Mouse (Mus musculus) layer of hippocampus, adult 9-10 months (tissue): ENCODE measurements around the gene Cd164.

Experiments
- DNase-seq: peaks from one replicate; pipeline ENCODE4 v3.0.0; 2022; ENCODE audit warnings: low spot score

Gene Cd164

GRCm38 (mm10) chr10:41546396-41547165, 27.4 kb downstream of the Cd164 start:
- DNase-seq, result no peak

GRCm38 (mm10) chr10:41550711-41551110, 31.5 kb downstream of the Cd164 start:
- no peak for DNase-seq

DNA sequence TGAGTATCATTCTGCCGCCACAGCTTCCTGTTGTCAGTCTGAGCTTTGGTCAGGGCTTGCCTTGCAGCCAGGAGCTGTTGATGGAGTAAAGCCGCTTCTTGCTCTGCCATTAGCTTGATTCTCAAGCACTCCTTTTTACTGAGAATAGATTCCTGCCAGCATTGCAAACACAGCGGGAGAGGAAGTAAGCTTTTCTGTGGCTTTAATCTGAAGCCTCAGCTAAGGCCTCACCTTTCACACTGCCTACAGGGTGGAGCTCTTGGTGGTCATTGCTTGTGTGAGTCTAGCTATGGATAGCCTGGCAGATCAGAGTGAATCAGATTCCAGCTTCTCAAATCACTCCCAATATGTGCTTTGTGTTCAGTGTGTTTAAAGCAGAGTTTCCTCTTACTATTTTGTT, 33.1 kb downstream of the Cd164 start:
- DNase-seq, result no peak

DNA sequence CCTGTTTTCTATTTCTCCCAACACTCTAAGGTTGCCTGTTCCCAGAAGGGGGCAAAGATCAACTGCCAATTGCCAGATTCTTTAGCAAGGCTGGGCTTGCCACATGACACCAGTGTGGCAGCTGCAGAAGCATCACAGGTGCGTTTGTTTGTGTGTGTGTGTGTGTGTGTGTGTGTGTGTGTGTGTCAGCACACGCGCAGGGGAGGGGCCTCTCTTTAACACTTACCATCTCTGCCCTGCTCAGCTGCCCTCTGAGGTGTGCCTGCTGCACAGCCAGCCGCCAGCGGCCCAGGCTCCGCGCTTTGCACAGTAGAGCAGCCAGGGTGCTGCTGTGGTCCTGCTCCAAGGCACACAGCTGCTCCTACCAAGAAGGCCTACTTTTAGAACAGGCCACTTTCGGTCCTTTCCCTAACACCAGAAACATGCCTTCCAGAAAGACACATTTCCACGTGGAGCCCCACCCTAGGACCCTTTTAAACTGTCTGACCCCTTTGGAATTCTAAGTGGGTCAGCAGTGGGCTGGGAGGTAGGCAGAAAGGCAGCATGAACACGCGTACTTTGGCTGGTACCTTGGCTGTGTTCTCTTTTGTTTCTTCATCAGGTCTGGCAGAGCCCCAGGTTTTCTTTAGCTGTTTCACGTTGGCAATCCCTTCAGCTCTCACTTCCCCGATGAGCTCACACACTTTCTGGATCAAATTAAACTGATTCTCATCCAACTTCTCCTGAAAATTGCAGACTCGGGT, 33.8 kb downstream of the Cd164 start:
- DNase-seq, result no peak

DNA sequence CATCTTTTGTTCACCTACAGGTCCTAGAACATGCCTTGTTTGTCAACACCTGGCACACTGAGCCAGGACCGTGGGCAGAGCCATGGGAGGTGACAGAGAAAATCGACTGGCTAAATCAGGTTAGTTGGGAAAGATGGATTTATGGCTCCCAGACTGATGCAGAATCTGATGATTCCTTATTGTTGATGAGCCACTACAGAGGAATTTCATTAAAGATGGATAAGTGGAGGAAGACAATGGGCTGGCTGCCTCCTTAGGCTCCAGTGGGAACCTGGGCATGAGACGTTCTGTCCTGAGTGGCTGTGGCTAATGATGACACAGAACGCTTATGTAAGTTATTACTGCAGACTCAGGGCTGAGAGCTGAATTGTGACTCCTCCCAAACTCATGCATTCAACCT, 34.5 kb downstream of the Cd164 start:
- DNase-seq, result no peak

- DNase-seq, result no peak
Measured at GRCm38 (mm10) chr10:41555081-41555480, 35.9 kb downstream of the Cd164 start.

- no peak for DNase-seq
Measured at GRCm38 (mm10) chr10:41558401-41558800, 39.2 kb downstream of the Cd164 start.

DNA sequence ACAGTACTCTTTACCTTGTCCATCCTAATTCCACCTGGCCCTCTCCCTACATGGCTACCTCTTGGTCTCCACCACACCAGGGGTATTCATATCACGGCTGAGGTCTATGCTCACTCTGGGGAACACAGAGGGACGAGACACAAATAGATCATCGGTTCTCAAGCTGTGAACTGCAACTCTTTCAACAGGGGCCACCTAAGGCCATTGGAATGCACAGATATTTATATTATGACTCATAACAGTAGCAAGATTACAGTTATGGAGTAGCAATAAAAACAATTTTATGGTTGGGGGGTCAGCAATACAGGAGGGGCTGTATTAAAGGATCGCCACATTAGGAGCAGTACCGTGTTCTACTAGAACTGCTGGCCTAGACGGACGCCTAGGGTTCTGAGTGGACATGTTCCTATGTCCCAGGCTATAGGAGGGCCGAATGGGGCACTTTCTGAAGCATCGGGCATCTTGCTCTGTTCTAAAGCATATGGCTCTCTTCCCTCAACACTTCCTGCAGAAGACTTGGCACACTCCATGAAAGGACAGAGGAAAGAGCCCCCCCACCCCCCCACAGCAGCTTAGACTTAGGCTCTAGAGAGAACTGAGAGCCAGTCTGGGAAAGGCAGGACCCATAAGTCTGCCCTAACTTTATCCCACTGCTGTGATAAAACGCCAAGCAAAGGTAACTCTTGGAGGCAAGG, 42.6 kb downstream of the Cd164 start:
- DNase-seq, result no peak

DNA sequence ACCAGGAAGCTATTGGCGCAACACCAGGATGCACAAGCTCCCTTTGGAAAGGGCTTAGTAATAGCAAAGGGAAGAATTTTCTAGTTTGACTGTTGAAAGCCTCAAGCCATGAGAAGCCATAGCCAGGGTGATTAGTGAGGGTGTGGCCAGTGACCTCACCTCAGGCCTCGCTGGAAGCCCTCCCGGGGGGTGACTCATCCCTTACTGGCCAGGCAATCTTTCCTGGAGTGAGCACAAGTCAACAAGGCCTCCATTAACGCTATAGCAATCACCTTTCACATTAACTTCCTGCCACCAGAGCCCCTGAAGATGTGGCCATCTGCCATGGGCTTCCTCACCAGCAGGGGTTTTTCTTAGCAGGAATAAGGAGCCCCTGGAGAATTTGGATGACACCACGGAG, 45.9 kb downstream of the Cd164 start:
- DNase-seq, result no peak

GRCm38 (mm10) chr10:41568306-41568705, 49.1 kb downstream of the Cd164 start:
- no peak for DNase-seq

- no peak for DNase-seq
Measured at GRCm38 (mm10) chr10:41571065-41571464, 51.9 kb downstream of the Cd164 start.

GRCm38 (mm10) chr10:41572274-41572673, 53.1 kb downstream of the Cd164 start:
- no peak for DNase-seq

DNA sequence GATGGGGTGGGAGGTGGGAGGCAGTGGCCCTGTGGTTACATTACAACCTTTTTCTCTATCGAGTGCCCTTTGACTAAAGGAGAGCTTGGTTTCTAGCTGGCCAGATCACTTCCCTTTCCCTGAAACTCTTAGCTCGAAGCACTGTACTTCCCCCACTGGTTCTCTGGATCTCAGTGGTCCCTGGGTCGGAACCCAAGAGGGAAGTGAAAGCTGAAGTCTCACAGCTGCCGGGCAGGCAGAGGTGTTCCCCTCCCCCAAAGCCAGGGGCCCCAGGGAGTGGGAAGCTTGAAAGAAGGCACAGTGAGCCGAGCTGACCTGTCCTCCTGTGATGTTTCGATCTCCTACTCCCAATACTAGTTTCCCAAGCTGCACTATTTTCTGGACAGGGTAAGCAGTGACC, 54.0 kb downstream of the Cd164 start:
- no peak for DNase-seq

DNA sequence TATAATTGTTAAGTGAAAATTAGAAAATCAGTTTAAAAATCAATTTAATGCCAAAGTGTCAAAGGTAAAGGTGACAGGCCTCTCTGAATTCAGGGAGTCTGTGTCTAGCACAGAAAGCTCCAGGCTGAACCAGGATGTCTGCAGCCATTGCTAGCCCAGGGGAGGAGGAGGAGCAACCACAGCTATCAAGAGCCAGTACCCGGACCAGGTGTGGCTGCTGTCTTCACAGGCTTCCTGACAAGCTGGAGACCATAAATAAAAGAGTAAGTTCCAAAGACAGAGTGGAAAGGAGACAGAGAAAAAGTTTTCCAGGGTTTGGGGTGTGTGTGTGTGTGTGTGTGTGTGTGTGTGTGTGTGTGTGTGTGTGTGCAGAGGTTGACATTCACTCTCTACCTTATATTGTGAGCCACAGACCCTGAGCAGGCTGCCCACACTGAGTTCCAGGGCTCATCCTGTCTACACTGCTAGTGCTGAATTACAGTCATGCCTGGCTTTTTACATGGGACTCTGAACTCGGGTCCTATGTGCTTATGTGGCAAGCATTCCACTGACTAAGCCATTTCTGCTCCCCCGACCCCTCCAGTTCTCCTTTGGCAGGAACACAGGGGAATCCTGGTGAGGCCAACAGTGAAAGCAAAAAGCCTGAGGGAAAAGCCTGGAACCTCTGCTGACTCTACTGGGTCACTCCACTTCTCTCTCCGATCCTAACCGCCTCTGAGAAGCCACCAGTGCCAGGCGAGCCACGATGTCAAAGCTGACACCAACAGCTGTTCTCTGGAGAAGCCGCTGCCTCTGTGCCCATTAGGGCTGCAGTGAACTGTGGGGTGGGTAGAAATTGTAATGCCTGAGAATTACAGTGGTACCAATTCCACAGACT, 56.5 kb downstream of the Cd164 start:
- DNase-seq, result no peak

- no peak for DNase-seq
Measured at GRCm38 (mm10) chr10:41576328-41576833, 57.2 kb downstream of the Cd164 start.

GRCm38 (mm10) chr10:41578541-41578940, 59.3 kb downstream of the Cd164 start:
- DNase-seq, result no peak

GRCm38 (mm10) chr10:41580441-41580840, 61.2 kb downstream of the Cd164 start:
- DNase-seq, result no peak
